In the genomic region with DNA sequence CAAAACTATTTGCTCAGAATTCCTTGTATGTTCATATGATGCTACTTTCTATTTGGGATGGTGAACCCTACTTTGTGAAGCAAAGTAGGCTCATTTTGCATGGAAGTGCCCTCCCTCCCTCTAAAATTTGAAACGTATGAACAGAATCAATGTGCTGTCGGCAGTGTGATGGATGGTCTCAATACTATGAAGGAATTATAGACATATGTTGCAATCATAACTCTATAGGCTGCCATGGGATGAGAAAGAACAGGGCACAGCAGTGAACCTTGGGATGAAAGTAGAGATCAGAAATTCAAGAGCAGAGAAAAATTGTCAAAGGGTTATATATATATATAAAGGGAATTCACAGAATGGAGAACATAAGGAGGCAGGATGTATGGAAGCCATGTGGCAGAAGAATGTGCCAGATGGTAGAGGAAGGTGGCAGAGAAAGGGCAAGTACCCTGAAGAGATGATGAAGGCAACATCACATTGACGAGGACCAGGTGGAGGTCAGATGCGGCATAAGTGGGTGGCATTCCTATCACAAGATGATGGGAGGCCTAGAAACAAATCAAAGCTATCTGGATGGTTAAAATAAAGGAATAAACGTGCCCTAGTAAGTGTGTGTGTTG, we compare ENCODE assay signal across 30 mouse cellular contexts.
DNase-seq lines count a peak whose midpoint lies in the region; ATAC-seq lines count a peak whose summit lies in the region.
"Had no signal": no experiment of that assay in that cellular context is flagged by ENCODE, and none has a peak within 500 bp of the region (broad histone marks: within the 10 kb centered on the region; RNA-seq: fewer than 3 reads in every experiment).

No protein-coding gene starts in this region.

- H3K9me3 ChIP-seq in neural tube, embryonic 15.5 days (replicated peaks), result no peaks in the 10 kb centered on the region
- H3K9me3 ChIP-seq: embryonic facial prominence, embryonic 13.5 days; forebrain, embryonic 12.5 days; forebrain, embryonic 15.5 days; G1E; heart, embryonic 10.5 days; heart, embryonic 13.5 days had no signal

- no peak for ATAC-seq in neural tube, embryonic 15.5 days (ENCODE audit: low FRiP score)
- ATAC-seq: forebrain, embryonic 15.5 days; hindbrain, postnatal 0 days; inflammation-experienced regulatory T-cells, adult 6 months; intestine, embryonic 16.5 days; Patski had no signal

- DNase-seq in embryo, embryonic 11 days, result peak; percentile 27
- no peak for DNase-seq in embryo, embryonic 9.5 days (ENCODE audit: extremely low spot score)
- DNase-seq in neural tube, embryonic 10.5 days (ENCODE audit: extremely low spot score, low spot score), result peak; percentile 21
- peak; percentile 57 for DNase-seq in mesoderm, embryonic 11.5 days (ENCODE audit: low read depth, low spot score)
- no peak for DNase-seq in adrenal gland, postnatal 36 days
- DNase-seq: adrenal gland, postnatal 10 days; B cell, adult 2 months; cerebellum, adult 11-12 months; cerebellum, adult 8-10 months; cerebellum, postnatal 10 days; cerebellum, postnatal 36 days; gastrocnemius, postnatal 10 days; gastrocnemius, postnatal 36 days; heart, adult 2 months; heart, postnatal 14 days; heart, postnatal 4 days had no signal

- H3K4me3 ChIP-seq in neural tube, embryonic 15.5 days (replicated peaks), result no peak overlapping the region
- H3K4me3 ChIP-seq: embryonic facial prominence, embryonic 13.5 days; erythroblast, embryonic 14.5 days; forebrain, embryonic 12.5 days; forebrain, embryonic 15.5 days; heart, adult 2 months; heart, embryonic 10.5 days; heart, embryonic 13.5 days had no signal

- H3K4me1 ChIP-seq in neural tube, embryonic 15.5 days, result no peaks in the 10 kb centered on the region
- H3K4me1 ChIP-seq: embryonic facial prominence, embryonic 13.5 days; forebrain, embryonic 12.5 days; forebrain, embryonic 15.5 days; heart, embryonic 10.5 days; heart, embryonic 13.5 days had no signal

- no peak overlapping the region for H3K27ac ChIP-seq in neural tube, embryonic 15.5 days (replicated peaks)
- H3K27ac ChIP-seq: embryonic facial prominence, embryonic 13.5 days; forebrain, embryonic 12.5 days; forebrain, embryonic 15.5 days; heart, adult 2 months; heart, embryonic 10.5 days; heart, embryonic 13.5 days; hindbrain, embryonic 14.5 days; hindbrain, postnatal 0 days had no signal

- WGBS in neural tube, embryonic 15.5 days, result 71% methylated on average over 5 of the region's 5 CpGs

- no peak overlapping the region for H3K4me2 ChIP-seq in neural tube, embryonic 15.5 days
- H3K4me2 ChIP-seq: embryonic facial prominence, embryonic 13.5 days; forebrain, embryonic 12.5 days; forebrain, embryonic 15.5 days; heart, embryonic 13.5 days; hindbrain, embryonic 14.5 days had no signal

- no peaks in the 10 kb centered on the region for H3K27me3 ChIP-seq in neural tube, embryonic 15.5 days (replicated peaks)
- H3K27me3 ChIP-seq: CH12.LX; embryonic facial prominence, embryonic 13.5 days; forebrain, embryonic 12.5 days; forebrain, embryonic 15.5 days; heart, embryonic 13.5 days; Patski had no signal

- no peak overlapping the region for H3K9ac ChIP-seq in neural tube, embryonic 15.5 days (replicated peaks)
- H3K9ac ChIP-seq: embryonic facial prominence, embryonic 13.5 days; forebrain, embryonic 12.5 days; forebrain, embryonic 15.5 days; heart, embryonic 13.5 days; hindbrain, embryonic 14.5 days had no signal

- no peaks in the 10 kb centered on the region for H3K36me3 ChIP-seq in neural tube, embryonic 15.5 days
- H3K36me3 ChIP-seq: embryonic facial prominence, embryonic 13.5 days; forebrain, embryonic 12.5 days; forebrain, embryonic 15.5 days; G1E; heart, embryonic 10.5 days; heart, embryonic 13.5 days had no signal

Comparison
In these comparisons a context has a peak if more than half of its experiments do, and no peak if none do; other contexts are left out.
1. DNase-seq: peak in embryo, embryonic 11 days (single experiment), neural tube, embryonic 10.5 days (single experiment) and mesoderm, embryonic 11.5 days (single experiment); none in embryo, embryonic 9.5 days (single experiment) and adrenal gland, postnatal 36 days (0 of 2).